Mouse (Mus musculus) kidney, postnatal 0 days (tissue): ENCODE measurements around the gene Epha1. TPM values are rescaled to one million over a fixed set of nuclear protein-coding genes. Genes with fewer than 3 reads are reported as not detected.

Experiments used
- ATAC-seq: fragments of 200-750 bp; cut with Nextera tagmentation; replicated peaks from 2 replicates; pipeline ENCODE4 v1.8.0; 2017; ENCODE audit warnings: low read depth, moderate number of reproducible peaks, moderate TSS enrichment, moderate library complexity; ENCODE audit not compliant: low FRiP score
- DNase-seq: peaks from one replicate; pipeline ENCODE4 v3.0.0-alpha.2; 2016; ENCODE audit warnings: low spot score
- H3K27ac ChIP-seq: fragments of 300-500 bp; sonication (generic); 2 replicates; pipeline ENCODE4 v1.5.1; 2014; ENCODE audit warnings: mild to moderate bottlenecking
- H3K27me3 ChIP-seq: fragments of 300-500 bp; sonication (generic); 2 replicates; pipeline ENCODE4 v1.6.1; 2014; ENCODE audit warnings: low read length, mixed read lengths; ENCODE audit not compliant: insufficient read depth
- H3K36me3 ChIP-seq: fragments of 300-500 bp; sonication (generic); 2 replicates; pipeline ENCODE4 v1.6.1; 2014; ENCODE audit warnings: low read length, mixed read lengths; ENCODE audit not compliant: insufficient read depth
- H3K4me1 ChIP-seq: fragments of 300-500 bp; sonication (generic); replicated peaks from 2 replicates; pipeline ENCODE4 v1.6.1; 2014; ENCODE audit warnings: antibody characterized with exemption, low read length, mixed read lengths; ENCODE audit not compliant: insufficient read depth
- H3K4me2 ChIP-seq: fragments of 300-500 bp; sonication (generic); 2 replicates; pipeline ENCODE4 v1.6.1; 2014; ENCODE audit warnings: mild to moderate bottlenecking, low read length, moderate library complexity, mixed read lengths
- H3K4me3 ChIP-seq: fragments of 300-500 bp; sonication (generic); replicated peaks from 2 replicates; pipeline ENCODE4 v1.5.1; 2014; ENCODE audit warnings: low read depth, low read length
- H3K9ac ChIP-seq: fragments of 300-500 bp; sonication (generic); 2 replicates; pipeline ENCODE4 v1.6.1; 2014; ENCODE audit warnings: low read depth, low read length
- H3K9me3 ChIP-seq: fragments of 300-500 bp; sonication (generic); replicated peaks from 2 replicates; pipeline ENCODE4 v1.6.1; 2016; ENCODE audit warnings: low read length, inconsistent platforms, mixed read lengths
- CTCF ChIP-seq: IDR thresholded peaks from 2 replicates; pipeline ENCODE4 v1.5.1; 2016; ENCODE audit warnings: antibody characterized with exemption, low read depth, mild to moderate bottlenecking, moderate library complexity
- WGBS: fragments of 180-500 bp; shearing (Covaris S2); extraction: QIAGEN DNeasy Blood & Tissue Kit; methylation state at CpG from one replicate; pipeline ENCODE4 v1.1.7; 2014; 5-methylcytosine and 5-hydroxymethylcytosine counted together
- polyA plus RNA-seq: library from polyadenylated mRNA; unstranded; fragments of >200 nt; fragmentation: Nextera tagmentation; extraction: Ambion mirVana; gene quantifications from 2 replicates; pipeline ENCODE4 v1.2.1, GENCODE M21; 2015

Gene Epha1
- 6.6 and 6.9 TPM in 2 replicates for polyA plus RNA-seq

DNA sequence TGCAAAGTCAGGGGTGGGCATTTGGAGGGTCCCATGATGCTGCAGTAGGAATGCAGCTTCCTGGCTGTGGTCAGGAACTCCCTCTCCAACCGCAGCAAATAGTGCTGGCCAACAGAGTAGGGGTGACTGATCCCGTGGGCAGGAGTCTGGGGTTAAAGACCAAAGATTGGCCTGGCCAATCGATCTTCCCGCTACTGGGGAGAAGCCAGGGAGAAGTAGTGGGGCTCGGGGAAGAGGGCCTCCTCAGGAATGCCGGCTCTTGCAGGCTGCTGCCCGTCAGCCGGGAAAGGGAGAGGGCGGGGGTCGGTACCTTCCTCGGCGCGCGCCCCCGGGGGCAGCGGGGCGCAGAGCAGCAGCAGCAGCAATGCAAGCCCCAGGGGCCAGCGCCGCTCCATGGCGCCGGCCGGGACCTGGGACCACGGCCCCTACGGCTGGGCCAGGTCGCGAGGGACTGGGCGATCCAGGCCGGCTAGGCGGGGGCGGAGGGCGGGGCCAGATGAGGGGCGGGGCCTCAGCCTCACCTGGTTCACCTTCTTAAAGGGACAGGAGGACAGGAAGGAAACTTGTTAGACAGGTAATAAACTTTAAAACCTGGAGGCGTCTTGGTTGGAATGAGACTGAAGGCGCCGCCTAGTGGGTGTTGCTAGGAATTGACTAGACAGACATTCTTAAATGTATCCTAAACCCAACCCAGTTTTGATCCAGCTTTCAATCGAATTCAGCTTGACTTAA is at the start of gene Epha1:
Epha1 (minus strand) TSS at position 453 of the 732 bp plus-strand sequence.
- TF ChIP-seq CTCF: peak; percentile 68
- DNase-seq: peak; percentile 84
- peak within 1 kb of the TSS; percentile 57 for H3K9ac ChIP-seq
- H3K9me3 ChIP-seq: no peaks in the 10 kb centered on the region
- H3K4me1 ChIP-seq: peaks cover 13% of the 10 kb centered on the region; the same call in 1 of the 2 replicates
- H3K4me2 ChIP-seq: peak within 1 kb of the TSS; percentile 94
- no peak within 1 kb of the TSS for H3K27ac ChIP-seq
- ATAC-seq: peak; percentile 85
- H3K27me3 ChIP-seq: no peaks in the 10 kb centered on the region
- 2% methylated on average over 33 of the region's 36 CpGs for WGBS
- no peaks in the 10 kb centered on the region for H3K36me3 ChIP-seq
- H3K4me3 ChIP-seq: peak within 1 kb of the TSS; percentile 51

GRCm38 (mm10) chr6:42421439-42421838 is 48.4 kb upstream of the Epha1 start:
- DNase-seq: no peak
- Histone ChIP-seq H3K4me3 (no peak overlapping the region), H3K36me3 (no peaks in the 10 kb centered on the region), H3K9ac (no peak overlapping the region), H3K4me1 (no peaks in the 10 kb centered on the region), H3K4me2 (no peak overlapping the region), H3K27ac (no peak overlapping the region), H3K27me3 (no peaks in the 10 kb centered on the region), H3K9me3 (no peaks in the 10 kb centered on the region)
- no peak for ATAC-seq
- WGBS: 76% methylated on average over 2 of the region's 2 CpGs
- no peak for TF ChIP-seq CTCF

- Histone ChIP-seq H3K27ac (no peak overlapping the region), H3K9me3 (no peaks in the 10 kb centered on the region), H3K4me3 (no peak overlapping the region), H3K9ac (no peak overlapping the region), H3K4me2 (no peak overlapping the region), H3K36me3 (no peaks in the 10 kb centered on the region), H3K4me1 (no peaks in the 10 kb centered on the region), H3K27me3 (no peaks in the 10 kb centered on the region)
- DNase-seq: no peak
- WGBS: 92% methylated on average over 2 of the region's 2 CpGs
- no peak for TF ChIP-seq CTCF
- ATAC-seq: no peak
Observed at GRCm38 (mm10) chr6:42419443-42419842, 46.4 kb upstream of the Epha1 start.

- DNase-seq (no peak), ATAC-seq (no peak)
- H3K36me3 ChIP-seq: no peaks in the 10 kb centered on the region
- H3K4me1 ChIP-seq: no peaks in the 10 kb centered on the region
- no peaks in the 10 kb centered on the region for H3K9me3 ChIP-seq
- H3K9ac ChIP-seq: no peak within 1 kb of the TSS
- H3K4me3 ChIP-seq: no peak within 1 kb of the TSS
- no peaks in the 10 kb centered on the region for H3K27me3 ChIP-seq
- 89% methylated on average over 2 of the region's 2 CpGs for WGBS
- no peak within 1 kb of the TSS for H3K27ac ChIP-seq
- TF ChIP-seq CTCF: no peak
- no peak within 1 kb of the TSS for H3K4me2 ChIP-seq
Observed at GRCm38 (mm10) chr6:42405134-42405533, 32.1 kb upstream of the Epha1 start, which contains the start of gene Tas2r135. Tas2r135 (plus strand) TSS chr6:42405434.

DNA sequence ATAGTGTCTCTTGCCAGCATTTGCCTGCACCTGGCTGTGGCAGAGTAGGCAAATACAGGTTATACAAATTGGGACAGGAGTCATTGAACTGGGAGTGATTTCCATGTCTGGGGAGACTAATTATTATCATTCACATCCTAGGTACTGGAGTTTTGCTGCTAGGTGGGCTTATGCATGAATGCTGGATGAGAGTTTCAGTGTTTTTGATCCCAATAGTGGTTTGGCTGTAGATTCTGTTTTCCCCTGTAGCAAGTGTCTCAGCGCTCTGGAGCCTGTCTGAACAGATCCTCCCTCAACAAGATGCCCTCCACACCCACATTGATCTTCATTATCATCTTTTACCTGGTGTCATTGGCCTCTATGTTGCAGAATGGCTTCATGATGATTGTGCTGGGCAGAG is 26.9 kb upstream of the Epha1 start, which contains the start of gene Tas2r143:
Tas2r143 (plus strand) TSS at position 301 of the 400 bp plus-strand sequence.
- Histone ChIP-seq H3K4me1 (no peaks in the 10 kb centered on the region; the same call in 1 of the 2 replicates), H3K27ac (no peak within 1 kb of the TSS), H3K4me2 (no peak within 1 kb of the TSS), H3K9ac (no peak within 1 kb of the TSS), H3K36me3 (no peaks in the 10 kb centered on the region), H3K9me3 (no peaks in the 10 kb centered on the region), H3K4me3 (no peak within 1 kb of the TSS), H3K27me3 (no peaks in the 10 kb centered on the region)
- TF ChIP-seq CTCF: no peak
- DNase-seq (no peak), ATAC-seq (no peak)
- 89% methylated on average over 1 of the region's 1 CpGs for WGBS

DNA sequence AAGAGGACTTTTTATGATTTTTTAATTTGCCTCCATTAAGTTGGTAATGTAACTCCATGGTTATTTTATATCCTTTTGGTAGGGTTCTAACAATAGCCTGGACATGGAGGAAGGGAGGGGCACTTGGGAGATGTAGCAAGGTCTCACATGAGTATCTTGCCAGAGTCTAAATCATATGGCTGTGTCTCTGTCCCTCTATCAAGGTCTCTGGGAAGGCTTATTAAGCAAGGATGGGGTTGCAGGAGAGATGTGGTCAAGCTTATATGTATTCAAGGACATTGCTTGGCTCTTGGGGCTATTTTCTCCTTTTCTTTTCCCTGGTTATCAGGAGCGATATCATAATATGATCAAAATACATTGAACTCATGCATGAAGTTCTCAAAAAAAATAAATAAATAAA is 25.9 kb upstream of the Epha1 start:
- no peak overlapping the region for H3K27ac ChIP-seq
- no peaks in the 10 kb centered on the region for H3K9me3 ChIP-seq
- no peaks in the 10 kb centered on the region for H3K36me3 ChIP-seq
- H3K4me2 ChIP-seq: no peak overlapping the region
- H3K4me3 ChIP-seq: no peak overlapping the region
- no peak for TF ChIP-seq CTCF
- H3K9ac ChIP-seq: no peak overlapping the region
- 100% methylated on average over 1 of the region's 1 CpGs for WGBS
- no peaks in the 10 kb centered on the region; the same call in 1 of the 2 replicates for H3K4me1 ChIP-seq
- ATAC-seq (no peak), DNase-seq (no peak)
- no peaks in the 10 kb centered on the region for H3K27me3 ChIP-seq
